Mouse (Mus musculus): ENCODE measurements around the gene Lrrc23.

- TF ChIP-seq MYOD1 (IDR thresholded peaks at IDR 0.05; ENCODE audit: control insufficient read depth in 1 of 3, insufficient read length in 2 of 3, low read depth in 2 of 3) (no peak), POLR2A (IDR thresholded peaks at IDR 0.05; ENCODE audit: insufficient read length, low read depth) (no peak), USF1 (IDR thresholded peaks at IDR 0.05; ENCODE audit: low read depth) (no peak), POLR2AphosphoS2 (IDR thresholded peaks at IDR 0.05; ENCODE audit: insufficient read length, low read depth) (no peak), SRF (IDR thresholded peaks at IDR 0.05; ENCODE audit: control insufficient read depth, insufficient read length, low read depth) (no peak), TCF12 (IDR thresholded peaks at IDR 0.05; ENCODE audit: insufficient read depth, poor library complexity, severe bottlenecking) (no peak)
These were observed 24.2 kb downstream of the Lrrc23 start for GRCm38 (mm10) chr6:124755306-124755705.

Data from myocyte (in vitro differentiated cells).